In the genomic region with DNA sequence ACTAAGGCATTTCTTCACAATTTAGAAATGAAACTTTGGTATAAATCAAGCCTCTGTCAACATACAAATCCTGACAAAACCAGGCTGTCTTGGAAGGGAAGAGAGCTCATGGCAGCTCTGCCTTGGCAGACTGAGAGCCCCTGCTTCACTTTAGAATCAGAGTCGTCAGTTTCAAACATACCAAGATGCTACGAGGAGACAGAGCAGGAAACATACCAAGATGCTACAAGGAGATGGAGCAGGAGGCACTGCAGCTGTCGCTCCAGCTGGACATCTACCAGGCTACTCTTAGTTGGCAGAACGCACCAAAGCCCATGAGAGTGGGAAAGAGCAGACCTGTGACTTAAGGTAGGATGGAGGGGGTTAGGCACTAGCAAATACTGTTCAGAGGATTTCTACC, we compare ENCODE assay signal across 12 mouse cellular contexts.
"Had no signal": no experiment of that assay in that cellular context is flagged by ENCODE, and none has a peak within 500 bp of the region (broad histone marks: within the 10 kb centered on the region; RNA-seq: fewer than 3 reads in every experiment).

No protein-coding gene starts in this region.

- H3K4me3 ChIP-seq: left cerebral cortex, adult 2 months; liver, embryonic 13.5 days; midbrain, embryonic 12.5 days; midbrain, embryonic 15.5 days had no signal

- DNase-seq: kidney, adult 2 months; kidney, postnatal 25 days; layer of hippocampus, postnatal 36 days; liver, embryonic 13.5 days; lung, adult 2 months; lung, postnatal 14 days; lung, postnatal 4 days; spleen, adult 18-20 months had no signal

- H3K9me3 ChIP-seq: liver, embryonic 13.5 days; midbrain, embryonic 12.5 days; midbrain, embryonic 15.5 days had no signal

- ATAC-seq: intestine, postnatal 0 days; midbrain, embryonic 15.5 days had no signal

- H3K36me3 ChIP-seq: liver, embryonic 13.5 days; midbrain, embryonic 12.5 days; midbrain, embryonic 15.5 days had no signal

- H3K27me3 ChIP-seq: liver, embryonic 13.5 days; midbrain, embryonic 12.5 days; midbrain, embryonic 15.5 days had no signal

- H3K4me1 ChIP-seq: midbrain, embryonic 12.5 days; midbrain, embryonic 15.5 days had no signal

- H3K4me2 ChIP-seq: liver, embryonic 13.5 days; midbrain, embryonic 12.5 days; midbrain, embryonic 15.5 days had no signal

- H3K27ac ChIP-seq: left cerebral cortex, adult 2 months; liver, embryonic 13.5 days; midbrain, embryonic 12.5 days; midbrain, embryonic 15.5 days had no signal

- H3K9ac ChIP-seq: liver, embryonic 13.5 days; midbrain, embryonic 12.5 days; midbrain, embryonic 15.5 days had no signal
